Mouse (Mus musculus) heart, postnatal 0 days (tissue): ENCODE results near the gene 4930524J08Rik.

Experiments used
- CTCF ChIP-seq: IDR thresholded peaks from 2 replicates; pipeline ENCODE4 v1.5.1; 2016; ENCODE audit warnings: antibody characterized with exemption, control low read depth, low read depth
- EP300 ChIP-seq: IDR thresholded peaks from 2 replicates; pipeline ENCODE4 v1.6.1; 2016; ENCODE audit warnings: antibody characterized with exemption, low read depth

GRCm38 (mm10) chr5:100012599-100012998 lies 33.7 kb downstream of the 4930524J08Rik start:
- TF ChIP-seq CTCF (no peak), EP300 (no peak)
